ENCODE assay signal across 8 mouse cellular contexts in genomic region chr9:64253021-64253904, GRCm38 (mm10). TPM values are rescaled to one million over a fixed set of nuclear protein-coding genes. Genes with fewer than 3 reads are reported as not detected.
DNase-seq lines count a peak whose midpoint lies in the region; ATAC-seq and TF ChIP-seq lines count a peak whose summit lies in the region.

Map2k1 (minus strand) TSS chr9:64253631.

- peak; percentile 100 for DNase-seq in ZHBTc4 (ENCODE audit: low read depth, low spot score)
- DNase-seq in gastrocnemius, adult 2 months: peak; percentile 100
- peak; percentile 100 for DNase-seq in hindbrain, postnatal 0 days (ENCODE audit: low spot score)
- DNase-seq in left cerebral cortex, adult 2 months (ENCODE audit: extremely low spot score in 1 of 2, low spot score in 2 of 2): peak; percentile 100
- DNase-seq in right cerebral cortex, adult 2 months (ENCODE audit: low spot score in 2 of 2): peak; percentile 99 to 100
- peak; percentile 100 for DNase-seq in urinary bladder, postnatal 14 days (ENCODE audit: low spot score)

- peak within 1 kb of the TSS; percentile 99 for H3K4me3 ChIP-seq in gastrocnemius, adult 2 months
- peak within 1 kb of the TSS; percentile 96 for H3K4me3 ChIP-seq in hindbrain, postnatal 0 days (ENCODE audit: low read length)
- H3K4me3 ChIP-seq in left cerebral cortex, adult 2 months: peak within 1 kb of the TSS; percentile 76

- peak within 1 kb of the TSS; percentile 70 for H3K9ac ChIP-seq in hindbrain, postnatal 0 days (replicated peaks; ENCODE audit: low read length)

- H3K27ac ChIP-seq in gastrocnemius, adult 2 months: peak within 1 kb of the TSS; percentile 97
- peak within 1 kb of the TSS; percentile 81 for H3K27ac ChIP-seq in hindbrain, postnatal 0 days
- peak within 1 kb of the TSS; percentile 85 for H3K27ac ChIP-seq in left cerebral cortex, adult 2 months

- peak within 1 kb of the TSS; percentile 94 for H3K4me2 ChIP-seq in hindbrain, postnatal 0 days (ENCODE audit: low read depth, low read length)

- H3K4me1 ChIP-seq in hindbrain, postnatal 0 days (ENCODE audit: insufficient read depth, low read length): 0 out of 2 replicates have a peak, but pooled peaks cover 9% of the 10 kb centered on the region

- peak; percentile 94 for ATAC-seq in common myeloid progenitor, adult 5-6 weeks (replicated peaks; ENCODE audit: low read depth, poor library complexity, severe bottlenecking)
- ATAC-seq in hindbrain, postnatal 0 days: peak; percentile 99
- peak; percentile 96 for ATAC-seq in megakaryocyte, adult 5-6 weeks (ENCODE audit: poor library complexity, severe bottlenecking)

- H3K36me3 ChIP-seq in hindbrain, postnatal 0 days (ENCODE audit: insufficient read depth, low read length): no peaks in the 10 kb centered on the region

- intact Hi-C loops in gastrocnemius, adult 2 months (cut with DNase I): loop anchor here (1.0 to 2.0 kb wide), 2 partner anchors 80 to 133 kb away; partner anchors contain the start of genes Rpl4 and Zwilch
- intact Hi-C loops in left cerebral cortex, adult 2 months (cut with DNase I): loop anchor here (1.0 to 2.0 kb wide), 3 partner anchors 22 to 74 kb away; partner anchors contain the start of gene Snapc5

- no peaks in the 10 kb centered on the region for H3K27me3 ChIP-seq in hindbrain, postnatal 0 days (ENCODE audit: insufficient read depth, low read length)

- H3K9me3 ChIP-seq in hindbrain, postnatal 0 days (ENCODE audit: low read length): no peaks in the 10 kb centered on the region

- peak; percentile 86 for TF ChIP-seq CTCF in gastrocnemius, adult 2 months (IDR thresholded peaks at IDR 0.05)
- peak; percentile 87 for TF ChIP-seq CTCF in hindbrain, postnatal 0 days (IDR thresholded peaks at IDR 0.05; ENCODE audit: low read depth)
- peak; percentile 77 for TF ChIP-seq CTCF in left cerebral cortex, adult 2 months (IDR thresholded peaks at IDR 0.05)

- 0% methylated on average over 86 of the region's 89 CpGs for WGBS in hindbrain, postnatal 0 days

RNA-seq across cellular contexts. Expression of gene Map2k1, which starts in this region (rescaled TPM):
- total RNA-seq in common myeloid progenitor, adult 5-6 weeks (2017): 31.0 and 45.5 TPM in 2 replicates
- total RNA-seq in gastrocnemius, adult 2 months (2021): 10 to 100 TPM; 52.8 to 55.7 TPM
- total RNA-seq in hindbrain, postnatal 0 days (2014; rRNA removed): 91.2 and 99.5 TPM in 2 replicates
- polyA plus RNA-seq in hindbrain, postnatal 0 days (2015; fragmentation: Nextera tagmentation; extraction: Ambion mirVana): 77.9 and 81.0 TPM in 2 replicates
- 100 to 1,000 TPM; 286 to 295 TPM for total RNA-seq in left cerebral cortex, adult 2 months (2021)
- 79.7 and 92.9 TPM in 2 replicates for total RNA-seq in megakaryocyte, adult 5-6 weeks (2015)
- 114 and 117 TPM in 2 replicates for total RNA-seq in megakaryocyte, adult 5-6 weeks (2017)

Comparison
In these comparisons a context has a peak if more than half of its experiments do, and no peak if none do; other contexts are left out.
1. Peak in every context shown above with its lines: DNase-seq, ATAC-seq, H3K4me3 ChIP-seq and H3K27ac ChIP-seq.